Mouse (Mus musculus) liver, embryonic 16.5 days (tissue): ENCODE results near the gene Tbx3. TPM values are rescaled to one million over a fixed set of nuclear protein-coding genes. Genes with fewer than 3 reads are reported as not detected.

ENCODE experiments used
- ATAC-seq: fragments of 200-750 bp; cut with Nextera tagmentation; 2 replicates; pipeline ENCODE4 v1.8.0; 2017; ENCODE audit warnings: low read depth, mild to moderate bottlenecking, moderate number of reproducible peaks, moderate library complexity
- H3K27ac ChIP-seq: fragments of 300-500 bp; sonication (generic); 2 replicates; pipeline ENCODE4 v1.5.1; 2014; ENCODE audit warnings: mild to moderate bottlenecking, low read length
- H3K27me3 ChIP-seq: fragments of 300-500 bp; sonication (generic); 2 replicates; pipeline ENCODE4 v1.6.1; 2014; ENCODE audit warnings: low read depth, low read length, mixed read lengths; ENCODE audit not compliant: control insufficient read depth, insufficient read depth
- H3K36me3 ChIP-seq: fragments of 300-500 bp; sonication (generic); 2 replicates; pipeline ENCODE4 v1.6.1; 2014; ENCODE audit warnings: mild to moderate bottlenecking; ENCODE audit not compliant: control insufficient read depth, insufficient read depth
- H3K4me1 ChIP-seq: fragments of 300-500 bp; sonication (generic); 2 replicates; pipeline ENCODE4 v1.6.1; 2014; ENCODE audit warnings: low read depth, low read length, mixed read lengths; ENCODE audit not compliant: control insufficient read depth
- H3K4me2 ChIP-seq: fragments of 300-500 bp; sonication (generic); 2 replicates; pipeline ENCODE4 v1.6.1; 2014; ENCODE audit warnings: low read depth, low read length, mixed read lengths
- H3K4me3 ChIP-seq: fragments of 300-500 bp; sonication (generic); 2 replicates; pipeline ENCODE4 v1.5.1; 2014; ENCODE audit warnings: low read depth, mild to moderate bottlenecking, low read length
- H3K9ac ChIP-seq: fragments of 300-500 bp; sonication (generic); 2 replicates; pipeline ENCODE4 v1.6.1; 2014; ENCODE audit warnings: low read depth, low read length
- H3K9me3 ChIP-seq: fragments of 300-500 bp; sonication (generic); replicated peaks from 2 replicates; pipeline ENCODE4 v1.6.1; 2016; ENCODE audit warnings: low read length; ENCODE audit not compliant: control insufficient read depth
- WGBS: fragments of 180-500 bp; shearing (Covaris S2); extraction: QIAGEN DNeasy Blood & Tissue Kit; methylation state at CpG from one replicate; pipeline ENCODE4 v1.1.7; 2014; ENCODE audit not compliant: insufficient replicate concordance; 5-methylcytosine and 5-hydroxymethylcytosine counted together
- polyA plus RNA-seq: library from polyadenylated mRNA; unstranded; fragments of >200 nt; fragmentation: Nextera tagmentation; extraction: Ambion mirVana; gene quantifications from 2 replicates; pipeline ENCODE4 v1.2.1, GENCODE M21; 2015

The Tbx3 gene
- polyA plus RNA-seq, 1 experiment from 2014 or later: 2.7 TPM

- H3K4me2 ChIP-seq: no peak overlapping the region
- 24% methylated on average over 6 of the region's 6 CpGs for WGBS
- no peak for ATAC-seq
- no peak overlapping the region for H3K27ac ChIP-seq
- H3K9me3 ChIP-seq: no peaks in the 10 kb centered on the region
- H3K36me3 ChIP-seq: no peaks in the 10 kb centered on the region
- peaks cover 90% of the 10 kb centered on the region for H3K27me3 ChIP-seq
- H3K4me3 ChIP-seq: no peak overlapping the region
- H3K4me1 ChIP-seq: no peaks in the 10 kb centered on the region; the same call in none of the 2 replicates
- no peak overlapping the region for H3K9ac ChIP-seq
These were observed 4.7 kb upstream of the Tbx3 start for GRCm38 (mm10) chr5:119665739-119666138.

GRCm38 (mm10) chr5:119667356-119667940 is 3.0 kb upstream of the Tbx3 start:
- H3K4me3 ChIP-seq: no peak overlapping the region
- H3K36me3 ChIP-seq: no peaks in the 10 kb centered on the region
- WGBS: 10% methylated on average over 13 of the region's 13 CpGs
- ATAC-seq: no peak
- no peaks in the 10 kb centered on the region; the same call in none of the 2 replicates for H3K4me1 ChIP-seq
- H3K27me3 ChIP-seq: peaks cover 92% of the 10 kb centered on the region
- H3K27ac ChIP-seq: no peak overlapping the region
- no peak overlapping the region for H3K4me2 ChIP-seq
- H3K9ac ChIP-seq: no peak overlapping the region
- H3K9me3 ChIP-seq: no peaks in the 10 kb centered on the region

GRCm38 (mm10) chr5:119668191-119668912 is 2.1 kb upstream of the Tbx3 start:
- no peak overlapping the region for H3K4me3 ChIP-seq
- no peaks in the 10 kb centered on the region for H3K36me3 ChIP-seq
- H3K4me2 ChIP-seq: peak overlapping the region; percentile 8; the same call in 1 of the 2 replicates
- no peaks in the 10 kb centered on the region; the same call in none of the 2 replicates for H3K4me1 ChIP-seq
- ATAC-seq: no peak
- H3K27me3 ChIP-seq: peaks cover 91% of the 10 kb centered on the region
- H3K27ac ChIP-seq: no peak overlapping the region
- H3K9ac ChIP-seq: no peak overlapping the region
- WGBS: 4% methylated on average over 34 of the region's 34 CpGs
- no peaks in the 10 kb centered on the region for H3K9me3 ChIP-seq

- Histone ChIP-seq H3K9me3 (no peaks in the 10 kb centered on the region), H3K4me3 (no peak overlapping the region), H3K27me3 (peaks cover 89% of the 10 kb centered on the region), H3K36me3 (no peaks in the 10 kb centered on the region), H3K4me1 (no peaks in the 10 kb centered on the region; the same call in none of the 2 replicates), H3K4me2 (peak overlapping the region; percentile 56), H3K27ac (no peak overlapping the region), H3K9ac (no peak overlapping the region)
- 8% methylated on average over 15 of the region's 18 CpGs for WGBS
- ATAC-seq: no peak
These were observed 1.5 kb upstream of the Tbx3 start for GRCm38 (mm10) chr5:119668913-119669411.

- H3K9ac ChIP-seq: peak overlapping the region; percentile 6; the same call in 1 of the 2 replicates
- H3K36me3 ChIP-seq: no peaks in the 10 kb centered on the region
- peak overlapping the region; percentile 56 for H3K4me2 ChIP-seq
- no peak for ATAC-seq
- no peaks in the 10 kb centered on the region for H3K9me3 ChIP-seq
- peaks cover 88% of the 10 kb centered on the region for H3K27me3 ChIP-seq
- under 1% methylated on average over 61 of the region's 61 CpGs for WGBS
- no peaks in the 10 kb centered on the region; the same call in none of the 2 replicates for H3K4me1 ChIP-seq
- peak overlapping the region; percentile 60 for H3K27ac ChIP-seq
- peak overlapping the region; percentile 21 for H3K4me3 ChIP-seq
These were observed 516 bp upstream of the Tbx3 start for GRCm38 (mm10) chr5:119669741-119670565.

- peaks cover 89% of the 10 kb centered on the region for H3K27me3 ChIP-seq
- peak overlapping the region; percentile 25 for H3K9ac ChIP-seq
- peak overlapping the region; percentile 56 for H3K4me2 ChIP-seq
- 2% methylated on average over 40 of the region's 40 CpGs for WGBS
- H3K9me3 ChIP-seq: no peaks in the 10 kb centered on the region
- ATAC-seq: no peak
- H3K27ac ChIP-seq: peak overlapping the region; percentile 49; the same call in 1 of the 2 replicates
- H3K4me1 ChIP-seq: no peaks in the 10 kb centered on the region; the same call in none of the 2 replicates
- H3K4me3 ChIP-seq: peak overlapping the region; percentile 49
- H3K36me3 ChIP-seq: no peaks in the 10 kb centered on the region
These were observed 794 bp downstream of the Tbx3 start for GRCm38 (mm10) chr5:119671124-119671801.

- peak overlapping the region; percentile 25 for H3K9ac ChIP-seq
- no peak for ATAC-seq
- peaks cover 82% of the 10 kb centered on the region for H3K27me3 ChIP-seq
- H3K27ac ChIP-seq: no peak overlapping the region
- no peaks in the 10 kb centered on the region; the same call in none of the 2 replicates for H3K4me1 ChIP-seq
- no peaks in the 10 kb centered on the region for H3K9me3 ChIP-seq
- H3K4me2 ChIP-seq: peak overlapping the region; percentile 56; the same call in 1 of the 2 replicates
- no peaks in the 10 kb centered on the region for H3K36me3 ChIP-seq
- H3K4me3 ChIP-seq: peak overlapping the region; percentile 49
- WGBS: 2% methylated on average over 23 of the region's 23 CpGs
These were observed 1.5 kb downstream of the Tbx3 start for GRCm38 (mm10) chr5:119671965-119672347.

- WGBS: 2% methylated on average over 19 of the region's 19 CpGs
- H3K27ac ChIP-seq: no peak overlapping the region
- H3K4me1 ChIP-seq: no peaks in the 10 kb centered on the region; the same call in none of the 2 replicates
- H3K9ac ChIP-seq: peak overlapping the region; percentile 28; the same call in 1 of the 2 replicates
- ATAC-seq: no peak
- H3K36me3 ChIP-seq: no peaks in the 10 kb centered on the region
- H3K4me3 ChIP-seq: peak overlapping the region; percentile 49
- H3K4me2 ChIP-seq: peak overlapping the region; percentile 56
- H3K27me3 ChIP-seq: peaks cover 77% of the 10 kb centered on the region
- H3K9me3 ChIP-seq: no peaks in the 10 kb centered on the region
These were observed 2.0 kb downstream of the Tbx3 start for GRCm38 (mm10) chr5:119672348-119672983.
